Mouse (Mus musculus): ENCODE data around the gene Olfr90.

DNA sequence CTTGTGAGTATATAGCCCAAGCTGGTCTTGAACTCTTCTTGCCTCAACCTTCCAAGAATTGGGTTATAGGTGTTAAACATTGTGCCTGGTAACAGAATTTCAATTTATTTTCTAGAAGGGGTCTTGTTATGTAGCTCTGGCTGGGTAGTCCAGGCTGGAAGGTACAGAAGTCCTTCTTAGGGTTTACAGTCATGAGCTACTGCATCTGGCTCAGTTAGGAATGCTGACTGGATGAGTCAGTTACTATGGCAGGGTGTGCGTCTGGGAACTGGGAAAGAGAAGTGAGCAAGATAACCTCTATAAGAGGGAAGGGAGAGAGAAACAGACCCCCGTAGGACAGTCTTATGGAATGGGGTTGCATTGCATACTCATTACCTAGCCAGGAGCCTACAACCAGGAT is 12.5 kb downstream of the Olfr90 start:
- no peak for TF ChIP-seq CTCF (IDR thresholded peaks at IDR 0.05; ENCODE audit: insufficient read depth, low read depth, low read length)
- TF ChIP-seq POLR2A (IDR thresholded peaks at IDR 0.05; ENCODE audit: insufficient read depth, low read depth, low read length), result no peak
